Mouse (Mus musculus) hindbrain, embryonic 15.5 days (tissue): Measurements from ENCODE around the gene Abcc4. TPM values are rescaled to one million over a fixed set of nuclear protein-coding genes. Genes with fewer than 3 reads are reported as not detected.

Experiments
- ATAC-seq: fragments of 200-750 bp; cut with Nextera tagmentation; 2 replicates; pipeline ENCODE4 v1.8.0; 2017; ENCODE audit warnings: low read depth, moderate number of reproducible peaks, moderate TSS enrichment; ENCODE audit not compliant: low FRiP score
- H3K27ac ChIP-seq: fragments of 300-500 bp; sonication (generic); replicated peaks from 2 replicates; pipeline ENCODE4 v1.5.1; 2015; ENCODE audit warnings: mild to moderate bottlenecking, inconsistent platforms
- H3K27me3 ChIP-seq: fragments of 300-500 bp; sonication (generic); 2 replicates; pipeline ENCODE4 v1.6.1; 2015; ENCODE audit warnings: control low read depth, inconsistent platforms
- H3K36me3 ChIP-seq: fragments of 300-500 bp; sonication (generic); 2 replicates; pipeline ENCODE4 v1.6.1; 2015; ENCODE audit warnings: control low read depth, inconsistent platforms
- H3K4me1 ChIP-seq: fragments of 300-500 bp; sonication (generic); replicated peaks from 2 replicates; pipeline ENCODE4 v1.6.1; 2015; ENCODE audit warnings: control low read depth, inconsistent platforms
- H3K4me2 ChIP-seq: fragments of 300-500 bp; sonication (generic); 2 replicates; pipeline ENCODE4 v1.6.1; 2015; ENCODE audit warnings: moderate library complexity, mild to moderate bottlenecking, inconsistent platforms
- H3K4me3 ChIP-seq: fragments of 300-500 bp; sonication (generic); 2 replicates; pipeline ENCODE4 v1.5.1; 2015; ENCODE audit warnings: mild to moderate bottlenecking, inconsistent platforms
- H3K9ac ChIP-seq: fragments of 300-500 bp; sonication (generic); 2 replicates; pipeline ENCODE4 v1.6.1; 2015; ENCODE audit warnings: inconsistent platforms
- H3K9me3 ChIP-seq: fragments of 300-500 bp; sonication (generic); 2 replicates; pipeline ENCODE4 v1.6.1; 2016; ENCODE audit warnings: control low read depth, inconsistent platforms
- WGBS: fragments of 180-500 bp; shearing (Covaris S2); methylation state at CpG from one replicate; pipeline ENCODE4 v1.1.7; 2015; 5-methylcytosine and 5-hydroxymethylcytosine counted together
- polyA plus RNA-seq: library from polyadenylated mRNA; unstranded; fragments of >200 nt; fragmentation: Nextera tagmentation; extraction: Ambion mirVana; gene quantifications from 2 replicates; pipeline ENCODE4 v1.2.1, GENCODE M21; 2015

Gene Abcc4
- polyA plus RNA-seq, 1 experiment from 2014 or later, result 2.3 TPM

DNA sequence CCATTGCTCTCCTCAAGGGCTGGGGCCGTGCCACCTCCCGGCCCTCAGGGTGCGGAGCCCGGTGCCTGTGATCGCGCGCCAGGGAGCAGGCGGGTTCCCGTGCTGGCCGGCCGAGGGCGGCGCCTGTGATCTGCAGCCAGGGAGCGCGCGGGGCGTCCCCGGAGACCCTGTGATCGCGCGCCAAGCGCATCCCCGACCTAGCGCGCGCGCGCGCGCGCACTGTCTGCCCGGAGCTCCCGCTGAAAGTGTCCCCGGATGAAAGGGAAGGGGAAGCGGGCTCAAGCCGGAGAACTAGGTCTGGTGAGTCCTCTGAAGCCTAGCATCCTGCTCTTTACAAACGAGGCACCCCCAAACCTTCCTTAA lies 232.2 kb downstream of the Abcc4 start:
- H3K4me3 ChIP-seq, result peak overlapping the region; percentile 46
- WGBS, result under 1% methylated on average over 31 of the region's 37 CpGs
- H3K4me2 ChIP-seq, result peak overlapping the region; percentile 90
- peaks cover 19% of the 10 kb centered on the region for H3K27me3 ChIP-seq
- peak; percentile 76 for ATAC-seq
- H3K9me3 ChIP-seq, result no peaks in the 10 kb centered on the region
- H3K4me1 ChIP-seq, result peaks cover 16% of the 10 kb centered on the region; the same call in 1 of the 2 replicates
- peak overlapping the region; percentile 26 for H3K9ac ChIP-seq
- no peaks in the 10 kb centered on the region for H3K36me3 ChIP-seq
- H3K27ac ChIP-seq, result no peak overlapping the region

DNA sequence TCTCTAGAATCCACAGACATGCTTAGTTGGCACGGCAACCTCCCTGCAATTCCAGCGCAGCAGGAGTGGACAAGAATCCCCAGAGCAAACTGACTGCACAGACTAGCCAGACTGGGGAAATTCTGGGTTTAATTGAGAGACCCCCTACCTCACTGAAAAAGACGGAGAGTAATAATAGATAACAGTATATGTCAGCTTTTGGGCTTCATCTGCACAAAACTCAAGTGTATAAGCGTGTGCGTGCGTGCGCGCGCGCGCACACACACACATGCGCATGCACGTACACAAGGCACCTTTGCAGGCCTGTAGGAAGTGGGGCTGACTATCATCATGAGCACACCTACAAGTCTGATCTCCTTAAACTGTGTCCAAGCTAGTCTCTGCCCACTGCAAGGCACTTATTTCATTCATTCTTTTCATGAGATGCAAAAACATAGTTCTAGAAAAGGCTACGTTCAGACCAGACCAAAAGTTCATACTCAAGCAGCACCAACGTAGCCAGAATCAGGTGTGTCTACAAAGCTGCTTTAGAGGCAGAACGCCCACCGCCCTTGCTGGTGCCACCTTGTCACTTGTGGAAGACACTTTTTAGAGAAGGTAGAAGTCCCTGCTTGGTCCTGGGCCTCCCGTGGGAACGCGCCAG lies 232.7 kb downstream of the Abcc4 start:
- 4% methylated on average over 20 of the region's 20 CpGs for WGBS
- Histone ChIP-seq H3K27ac (no peak overlapping the region), H3K27me3 (peaks cover 19% of the 10 kb centered on the region)

DNA sequence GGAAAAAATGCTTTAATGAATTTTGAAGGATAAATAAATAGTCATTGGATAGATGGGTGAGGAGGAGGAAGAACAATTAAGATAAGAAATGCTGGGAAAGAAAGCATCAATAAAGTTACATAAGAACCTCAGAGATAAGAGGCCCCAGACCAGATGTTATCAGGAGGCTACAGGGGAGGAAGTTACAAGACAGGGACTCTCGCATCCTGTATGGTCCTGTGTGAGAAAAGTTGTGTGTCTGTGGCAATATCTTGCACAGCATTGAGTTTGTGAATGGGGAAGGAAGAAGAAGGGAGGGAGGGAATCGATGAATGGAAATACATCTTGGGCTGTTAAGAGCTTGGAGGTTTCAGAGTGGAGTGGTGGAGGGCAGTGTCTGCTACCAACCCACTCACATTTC lies 240.7 kb downstream of the Abcc4 start:
- WGBS, result 93% methylated on average over 2 of the region's 2 CpGs
- Histone ChIP-seq H3K9me3 (no peaks in the 10 kb centered on the region), H3K4me2 (no peak overlapping the region), H3K27me3 (0 out of 2 replicates have a peak, but pooled peaks cover 3% of the 10 kb centered on the region), H3K27ac (no peak overlapping the region), H3K4me3 (no peak overlapping the region), H3K36me3 (no peaks in the 10 kb centered on the region), H3K4me1 (no peaks in the 10 kb centered on the region), H3K9ac (no peak overlapping the region)
- no peak for ATAC-seq

More for the DNA sequence above, 232.7 kb downstream of the Abcc4 start:
- no peaks in the 10 kb centered on the region for H3K9me3 ChIP-seq
- peak overlapping the region; percentile 46 for H3K4me3 ChIP-seq
- H3K9ac ChIP-seq, result peak overlapping the region; percentile 26
- H3K4me1 ChIP-seq, result peaks cover 16% of the 10 kb centered on the region; the same call in 1 of the 2 replicates
- no peaks in the 10 kb centered on the region for H3K36me3 ChIP-seq
- H3K4me2 ChIP-seq, result peak overlapping the region; percentile 90
- peak; percentile 65 for ATAC-seq

DNA sequence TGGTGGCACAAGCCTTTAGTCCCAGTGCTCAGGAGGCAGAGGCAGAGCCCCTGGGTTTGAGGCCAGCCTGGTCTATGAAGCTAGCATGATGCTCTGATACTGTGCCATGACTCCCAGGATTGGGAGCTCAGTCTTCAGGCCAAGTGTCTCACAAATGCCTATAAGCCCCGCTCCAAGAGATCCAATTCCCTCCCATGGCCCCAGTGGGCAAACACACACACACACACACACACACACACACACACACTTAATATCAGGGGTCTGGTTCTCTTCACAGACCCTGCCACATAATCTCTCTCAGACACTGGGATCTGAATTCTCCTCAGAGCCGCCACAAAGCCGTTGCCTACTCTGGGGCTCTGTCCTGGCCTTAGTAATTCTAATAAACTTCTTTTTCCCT lies 241.6 kb downstream of the Abcc4 start:
- no peaks in the 10 kb centered on the region for H3K27me3 ChIP-seq
- H3K27ac ChIP-seq, result no peak overlapping the region
- H3K4me1 ChIP-seq, result no peaks in the 10 kb centered on the region
- no peak overlapping the region for H3K9ac ChIP-seq
- WGBS, result 95% methylated on average over 3 of the region's 3 CpGs
- H3K4me2 ChIP-seq, result no peak overlapping the region
- H3K4me3 ChIP-seq, result no peak overlapping the region
- H3K36me3 ChIP-seq, result no peaks in the 10 kb centered on the region
- no peaks in the 10 kb centered on the region for H3K9me3 ChIP-seq
- ATAC-seq, result no peak

DNA sequence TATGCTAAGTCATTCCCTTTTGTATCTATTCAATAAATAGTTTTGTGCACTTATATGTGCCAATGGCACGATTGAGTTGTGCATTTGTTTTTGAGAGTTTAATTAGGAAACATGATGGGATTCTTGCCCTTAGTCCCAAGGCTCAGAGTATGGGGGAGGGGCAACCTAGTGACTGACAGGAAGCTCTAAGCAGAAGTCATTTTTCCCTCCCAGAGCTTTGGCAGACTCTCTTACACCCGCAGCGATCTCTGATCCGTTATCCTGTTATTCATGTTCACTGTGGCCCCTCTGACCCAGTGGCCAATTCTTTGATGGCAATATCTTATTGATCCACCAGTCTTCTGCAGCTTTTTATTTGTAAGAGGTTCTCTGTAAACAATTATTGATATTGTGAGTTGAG lies 253.4 kb downstream of the Abcc4 start:
- Histone ChIP-seq H3K36me3 (no peaks in the 10 kb centered on the region), H3K27me3 (no peaks in the 10 kb centered on the region), H3K9ac (no peak overlapping the region), H3K4me1 (no peaks in the 10 kb centered on the region), H3K4me2 (no peak overlapping the region), H3K9me3 (no peaks in the 10 kb centered on the region), H3K27ac (no peak overlapping the region), H3K4me3 (no peak overlapping the region)
- ATAC-seq, result no peak
- 56% methylated on average over 4 of the region's 4 CpGs for WGBS

DNA sequence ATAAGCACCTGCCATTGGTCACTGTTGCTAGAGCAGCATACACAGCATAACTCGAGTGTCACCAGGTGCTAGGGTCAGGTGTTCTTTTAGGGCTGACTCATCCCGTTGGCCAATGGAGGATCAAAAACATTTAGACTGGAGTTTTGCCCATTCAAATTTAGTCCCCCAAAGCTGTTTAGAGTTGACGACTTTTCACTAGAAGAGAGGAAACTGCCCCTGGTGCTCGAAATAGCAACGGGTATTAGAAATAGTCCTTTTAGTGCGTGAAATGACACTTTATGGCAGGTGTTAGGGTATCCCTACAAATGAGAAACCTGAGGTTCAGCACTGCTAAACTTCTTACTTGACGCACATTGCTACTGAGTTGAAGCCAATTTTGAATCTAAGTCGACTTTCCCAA lies 265.9 kb downstream of the Abcc4 start:
- H3K27ac ChIP-seq, result no peak overlapping the region
- H3K4me3 ChIP-seq, result no peak overlapping the region
- no peak overlapping the region for H3K9ac ChIP-seq
- H3K36me3 ChIP-seq, result no peaks in the 10 kb centered on the region
- no peaks in the 10 kb centered on the region for H3K9me3 ChIP-seq
- WGBS, result 85% methylated on average over 8 of the region's 8 CpGs
- peaks cover 14% of the 10 kb centered on the region for H3K4me1 ChIP-seq
- no peak for ATAC-seq
- no peak overlapping the region for H3K4me2 ChIP-seq
- H3K27me3 ChIP-seq, result peaks cover 40% of the 10 kb centered on the region

DNA sequence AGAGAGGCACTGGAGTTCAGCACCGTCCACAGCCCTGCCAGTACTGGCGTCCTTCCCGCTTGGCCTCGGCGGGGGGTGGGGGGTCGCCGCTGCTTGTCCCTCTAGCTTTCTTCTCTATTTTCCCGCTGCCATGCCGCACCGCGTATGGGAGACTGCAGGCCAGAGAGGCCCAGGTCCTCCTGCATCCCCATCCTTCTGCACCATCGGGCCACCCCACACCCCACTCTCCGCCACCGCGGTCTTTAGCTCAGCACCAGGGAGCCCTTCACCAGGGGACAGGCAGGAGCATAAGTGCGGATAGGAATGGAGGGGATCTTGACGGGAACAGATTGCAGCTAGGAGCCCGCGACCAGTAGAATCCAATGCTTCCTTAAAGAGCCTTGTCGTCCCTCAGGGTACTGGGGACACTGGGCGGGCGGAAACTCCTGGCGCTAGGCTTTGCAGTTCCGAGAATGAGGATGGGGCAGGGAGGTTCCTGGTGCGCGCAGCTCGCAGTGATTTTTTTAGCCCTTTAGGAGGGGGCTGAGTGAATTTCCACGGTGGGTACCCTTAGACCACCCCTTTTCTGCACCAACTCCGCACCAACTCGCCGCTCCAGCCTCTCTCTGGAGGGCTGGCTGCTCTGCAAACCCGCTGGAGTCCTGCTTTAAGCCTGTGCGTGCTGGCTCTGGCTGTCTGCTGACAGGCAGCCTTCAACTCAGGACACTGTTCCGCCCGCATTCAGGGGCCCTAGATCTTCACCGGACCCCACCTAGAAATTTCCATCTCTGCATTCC lies 268.7 kb downstream of the Abcc4 start:
- H3K4me1 ChIP-seq, result peaks cover 14% of the 10 kb centered on the region
- H3K36me3 ChIP-seq, result no peaks in the 10 kb centered on the region
- no peaks in the 10 kb centered on the region for H3K9me3 ChIP-seq
- H3K4me2 ChIP-seq, result peak overlapping the region; percentile 88
- peaks cover 55% of the 10 kb centered on the region for H3K27me3 ChIP-seq
- under 1% methylated on average over 36 of the region's 36 CpGs for WGBS
- peak; percentile 80 for ATAC-seq
- peak overlapping the region; percentile 45 for H3K4me3 ChIP-seq
- H3K27ac ChIP-seq, result peak overlapping the region; percentile 55
- H3K9ac ChIP-seq, result peak overlapping the region; percentile 49

DNA sequence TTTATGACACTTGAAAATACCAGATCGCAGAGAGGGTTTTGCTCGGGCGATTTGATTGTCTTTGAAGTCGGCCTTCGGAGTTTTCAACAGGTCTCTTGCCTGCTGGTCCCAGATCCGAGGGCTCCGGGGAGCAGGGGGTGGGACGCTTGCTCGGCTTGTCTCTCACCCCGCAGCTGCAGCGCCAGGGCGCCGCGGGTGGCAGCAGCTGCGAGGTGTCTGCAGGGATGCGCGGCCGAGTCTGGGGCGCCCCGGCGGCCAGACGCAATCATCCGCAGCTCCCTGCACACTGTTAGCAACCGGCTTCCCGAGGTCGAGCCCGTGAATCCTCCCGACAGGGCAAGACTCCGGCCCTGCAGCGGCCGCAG lies 269.2 kb downstream of the Abcc4 start:
- Histone ChIP-seq H3K27ac (peak overlapping the region; percentile 55), H3K9me3 (no peaks in the 10 kb centered on the region), H3K4me1 (peaks cover 14% of the 10 kb centered on the region), H3K4me3 (peak overlapping the region; percentile 45), H3K27me3 (peaks cover 53% of the 10 kb centered on the region), H3K4me2 (peak overlapping the region; percentile 88), H3K36me3 (no peaks in the 10 kb centered on the region), H3K9ac (peak overlapping the region; percentile 49)
- ATAC-seq, result peak; percentile 87
- WGBS, result under 1% methylated on average over 31 of the region's 31 CpGs

DNA sequence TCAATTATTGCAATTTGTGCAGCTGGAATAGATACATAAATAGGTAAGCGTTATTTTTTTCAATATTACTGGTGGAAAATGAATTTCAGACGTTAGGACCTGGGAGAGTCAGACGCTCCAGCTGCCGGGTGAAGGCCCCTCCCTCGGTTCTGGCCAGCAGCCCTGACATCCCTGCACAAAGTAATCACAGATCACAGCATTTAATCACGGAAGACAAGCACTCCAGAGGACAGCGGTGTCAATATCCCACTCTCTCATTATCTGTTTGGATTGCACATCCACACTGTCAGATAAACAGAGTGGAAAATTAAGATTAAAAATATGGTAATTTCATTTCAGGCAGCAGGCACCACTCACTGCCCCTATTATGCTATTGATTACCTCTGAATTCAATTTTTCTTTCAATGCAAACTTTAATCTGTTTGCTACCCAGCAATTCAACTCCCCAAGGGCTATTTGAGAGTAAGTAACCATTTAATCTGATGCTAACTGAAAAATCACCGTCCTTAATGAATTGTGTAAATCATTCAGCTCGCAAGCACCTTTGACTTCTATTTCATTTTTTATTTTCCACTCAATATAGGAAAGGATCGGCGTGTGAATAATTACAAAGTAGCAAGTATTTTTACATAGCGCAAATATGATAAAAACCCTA lies 270.2 kb downstream of the Abcc4 start:
- ATAC-seq, result no peak
- WGBS, result 17% methylated on average over 12 of the region's 12 CpGs
- Histone ChIP-seq H3K9me3 (no peaks in the 10 kb centered on the region), H3K4me1 (peaks cover 14% of the 10 kb centered on the region), H3K36me3 (no peaks in the 10 kb centered on the region), H3K27ac (no peak overlapping the region), H3K9ac (no peak overlapping the region), H3K4me2 (no peak overlapping the region), H3K4me3 (no peak overlapping the region), H3K27me3 (peaks cover 50% of the 10 kb centered on the region)

DNA sequence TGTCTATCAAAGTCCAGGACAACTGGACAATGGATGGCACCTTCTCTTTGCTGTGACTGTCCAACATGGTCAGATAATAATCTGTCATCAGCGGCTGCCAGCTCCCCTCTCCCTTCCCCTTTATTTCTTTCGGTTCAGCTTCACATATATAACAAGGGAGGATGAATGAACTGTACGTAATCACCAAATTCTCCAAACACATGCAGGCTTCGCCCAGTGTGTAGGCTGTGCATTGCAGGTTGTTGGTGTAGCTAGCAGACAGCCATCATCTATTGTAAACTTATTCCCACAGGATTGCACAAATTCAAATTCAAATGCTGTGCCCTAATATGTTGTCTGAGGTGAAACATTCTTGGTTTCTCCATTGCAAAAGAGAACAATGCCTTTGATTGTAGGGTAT lies 271.2 kb downstream of the Abcc4 start:
- H3K9me3 ChIP-seq, result no peaks in the 10 kb centered on the region
- no peak overlapping the region for H3K9ac ChIP-seq
- no peaks in the 10 kb centered on the region for H3K36me3 ChIP-seq
- H3K4me1 ChIP-seq, result peaks cover 14% of the 10 kb centered on the region
- ATAC-seq, result no peak
- H3K4me3 ChIP-seq, result no peak overlapping the region
- WGBS, result 57% methylated on average over 4 of the region's 4 CpGs
- no peak overlapping the region for H3K27ac ChIP-seq
- no peak overlapping the region for H3K4me2 ChIP-seq
- peaks cover 44% of the 10 kb centered on the region for H3K27me3 ChIP-seq

DNA sequence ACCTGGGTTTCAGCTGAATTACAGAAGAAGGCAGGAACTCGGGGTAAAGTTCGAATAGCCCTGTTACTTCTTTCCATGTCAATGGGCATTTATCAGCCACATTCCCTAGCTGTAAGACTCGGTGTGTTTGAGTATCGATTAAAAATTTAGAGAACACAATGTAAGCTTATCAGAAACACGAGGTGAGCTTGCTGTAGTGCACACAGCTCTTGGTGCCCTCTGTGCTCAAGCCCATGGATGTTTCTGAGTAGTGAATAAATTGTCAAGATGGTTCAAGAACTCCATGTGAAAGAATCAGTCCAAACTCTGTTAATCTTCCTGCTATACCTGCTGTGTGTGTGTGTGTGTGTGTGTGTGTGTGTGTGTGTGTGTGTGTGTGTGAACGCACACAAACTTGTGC lies 272.2 kb downstream of the Abcc4 start:
- peaks cover 14% of the 10 kb centered on the region for H3K4me1 ChIP-seq
- peaks cover 35% of the 10 kb centered on the region for H3K27me3 ChIP-seq
- H3K36me3 ChIP-seq, result no peaks in the 10 kb centered on the region
- no peak overlapping the region for H3K27ac ChIP-seq
- no peak for ATAC-seq
- H3K4me2 ChIP-seq, result no peak overlapping the region
- H3K9ac ChIP-seq, result no peak overlapping the region
- no peak overlapping the region for H3K4me3 ChIP-seq
- no peaks in the 10 kb centered on the region for H3K9me3 ChIP-seq
- WGBS, result 32% methylated on average over 6 of the region's 6 CpGs
